Mouse (Mus musculus): ENCODE results near the gene Cldn10. TPM values are rescaled to one million over a fixed set of nuclear protein-coding genes. Genes with fewer than 3 reads are reported as not detected.
"Not testable (repeated sequence)": the region's sequence is repeated elsewhere in the genome, so short reads cannot be mapped to it uniquely, and the experiment has no call there.

The Cldn10 gene
- polyA plus RNA-seq (2012; rRNA removed), result 28.5 and 32.5 TPM in 2 replicates

DNA sequence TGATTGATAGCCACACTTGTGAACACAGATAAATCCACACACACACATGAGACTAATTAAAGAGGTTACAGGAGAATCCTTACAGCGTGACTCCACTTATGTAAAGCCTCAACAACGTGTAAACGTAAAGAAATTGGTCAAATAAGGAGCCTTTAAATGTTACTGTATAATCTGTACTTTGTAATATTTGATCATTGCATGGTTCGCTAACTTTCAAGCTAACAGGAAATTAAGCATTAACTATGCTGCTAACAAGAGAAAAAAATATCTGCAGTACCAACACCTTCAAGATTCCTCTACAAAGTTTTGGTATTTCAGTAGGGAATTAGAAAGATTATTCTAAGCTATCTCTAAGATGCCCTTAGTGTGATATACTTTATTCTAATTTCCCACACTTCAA lies at the start of gene Cldn10:
Gene Cldn10 (plus strand): TSS at position 288 of the 400 bp plus-strand sequence.
- DNase-seq (ENCODE audit: extremely low spot score in 1 of 2, low spot score in 1 of 2), result no peak

DNA sequence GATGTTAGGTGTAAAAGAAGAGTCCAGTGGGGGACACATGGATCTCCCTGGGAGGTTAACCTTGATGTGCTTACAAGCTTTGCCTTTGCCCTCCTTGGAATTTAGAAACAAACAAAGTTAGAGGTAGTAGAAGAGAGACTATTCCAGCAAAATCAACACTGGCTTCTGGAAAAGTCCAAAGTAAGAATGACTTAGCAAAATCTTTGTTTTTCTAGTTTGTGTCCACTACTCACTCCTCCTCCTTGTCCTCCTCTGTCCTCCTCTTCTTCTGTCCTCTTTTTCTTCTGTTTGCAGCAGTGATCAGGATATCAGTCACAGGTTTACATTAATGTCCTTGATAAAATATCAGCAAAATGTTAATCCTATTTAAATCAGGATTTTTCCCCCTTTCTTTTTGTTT lies 45.9 kb upstream of the Cldn10 start:
- no peak for DNase-seq (ENCODE audit: extremely low spot score in 1 of 2, low spot score in 1 of 2)

DNA sequence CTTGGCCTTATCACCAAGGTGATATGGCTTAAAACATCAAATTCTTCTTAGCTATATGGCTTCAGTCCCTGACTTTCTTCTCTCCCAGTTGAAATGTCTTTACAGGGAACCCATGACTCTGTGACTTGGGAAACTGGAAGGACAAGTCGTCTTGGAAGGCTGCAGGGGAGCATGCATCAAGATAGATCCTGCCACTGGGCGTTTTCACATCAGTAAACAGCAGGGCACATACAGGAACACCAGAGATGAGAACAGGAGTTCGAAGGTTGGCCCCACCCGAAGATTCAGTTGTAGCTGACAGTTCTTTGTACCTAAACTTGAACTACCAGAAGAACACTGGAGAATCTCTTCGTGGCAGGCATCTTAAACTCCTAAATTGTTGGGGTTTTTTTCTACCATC lies 44.8 kb upstream of the Cldn10 start:
- no peak for DNase-seq (ENCODE audit: extremely low spot score in 1 of 2, low spot score in 1 of 2)

DNA sequence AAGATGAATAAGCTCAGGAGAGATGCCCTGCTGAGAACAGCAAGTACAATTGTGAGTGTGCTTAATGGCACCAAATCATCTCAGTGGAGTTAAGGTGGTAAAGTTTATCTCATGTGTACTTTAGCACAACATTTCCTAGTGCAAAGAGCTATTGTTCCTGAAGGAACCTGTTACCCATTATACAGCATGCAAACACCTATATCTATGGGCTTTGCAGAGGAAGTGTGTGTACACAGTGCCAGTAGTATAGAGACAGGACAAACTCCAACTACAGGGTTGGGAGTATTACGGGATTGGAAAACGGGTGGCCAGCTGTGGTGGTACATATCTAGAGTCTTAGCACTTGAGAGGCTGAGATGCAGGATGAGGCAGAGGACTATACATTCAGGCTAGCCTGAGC lies 38.6 kb upstream of the Cldn10 start:
- DNase-seq (ENCODE audit: extremely low spot score in 1 of 2, low spot score in 1 of 2), result no peak

DNA sequence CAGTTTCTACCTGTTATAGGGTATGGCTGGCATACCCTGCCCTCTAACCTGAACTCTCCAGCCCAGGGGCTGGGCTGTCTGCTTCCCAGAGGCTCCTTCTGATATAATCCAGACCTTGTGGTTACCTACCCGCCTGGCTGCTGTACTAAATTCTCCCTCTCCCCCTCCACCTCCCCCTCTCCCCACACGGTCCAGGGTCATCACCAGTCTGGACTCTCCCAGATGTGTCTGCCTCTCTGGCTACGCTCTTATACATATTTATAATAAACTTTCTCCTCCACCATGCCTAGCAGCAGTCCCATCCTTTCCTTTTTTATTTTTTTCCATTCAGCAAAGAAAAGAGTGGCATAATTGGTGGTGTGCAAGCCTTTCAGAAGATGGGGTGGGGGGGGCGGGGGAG lies 38.0 kb upstream of the Cldn10 start:
- no peak for DNase-seq (ENCODE audit: extremely low spot score in 1 of 2, low spot score in 1 of 2)

GRCm38 (mm10) chr14:118750505-118751192 lies 37.1 kb upstream of the Cldn10 start:
- peak in 1 of 2 experiments; percentile 51 for DNase-seq (ENCODE audit: extremely low spot score in 1 of 2, low spot score in 1 of 2)

DNA sequence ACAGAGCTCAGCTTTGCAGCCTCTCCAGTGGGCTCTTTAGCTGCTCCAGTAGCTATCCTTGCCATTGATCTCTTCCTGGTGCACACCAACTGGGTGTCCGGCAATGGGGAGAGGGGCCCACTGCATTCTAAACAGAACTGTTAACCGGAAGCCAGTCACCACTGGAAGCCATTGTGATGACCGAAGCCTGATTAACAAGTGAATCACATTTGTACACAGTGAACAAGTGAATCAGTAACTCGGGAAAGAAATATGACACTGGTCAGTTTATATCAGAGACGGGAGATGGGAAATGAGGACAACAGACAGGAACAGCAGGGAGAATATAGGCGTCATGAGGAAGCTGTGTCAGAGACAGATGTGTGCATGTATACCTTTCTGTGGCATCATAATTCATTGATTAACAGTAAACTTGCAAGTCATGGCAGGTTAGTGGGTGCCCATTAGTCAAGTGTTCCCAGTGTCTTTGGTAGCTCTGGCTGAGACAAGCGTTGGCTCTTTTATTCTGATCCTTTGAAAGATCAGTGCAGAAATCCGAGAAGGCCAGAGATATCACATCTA lies 36.4 kb upstream of the Cldn10 start:
- no peak for DNase-seq (ENCODE audit: extremely low spot score in 1 of 2, low spot score in 1 of 2)

GRCm38 (mm10) chr14:118756015-118756414 lies 31.7 kb upstream of the Cldn10 start:
- DNase-seq (ENCODE audit: extremely low spot score in 1 of 2, low spot score in 1 of 2), result peak; percentile 14 to 31

- no peak for DNase-seq (ENCODE audit: extremely low spot score in 1 of 2, low spot score in 1 of 2)
Measured at GRCm38 (mm10) chr14:118756566-118756965, 31.1 kb upstream of the Cldn10 start.

- DNase-seq (ENCODE audit: extremely low spot score in 1 of 2, low spot score in 1 of 2), result not testable (repeated sequence)
Measured at GRCm38 (mm10) chr14:118763362-118763761, 24.3 kb upstream of the Cldn10 start.

- DNase-seq (ENCODE audit: extremely low spot score in 1 of 2, low spot score in 1 of 2), result no peak
Measured at GRCm38 (mm10) chr14:118763917-118764495, 23.7 kb upstream of the Cldn10 start.

GRCm38 (mm10) chr14:118765306-118765705 lies 22.4 kb upstream of the Cldn10 start:
- DNase-seq (ENCODE audit: extremely low spot score in 1 of 2, low spot score in 1 of 2), result no peak

DNA sequence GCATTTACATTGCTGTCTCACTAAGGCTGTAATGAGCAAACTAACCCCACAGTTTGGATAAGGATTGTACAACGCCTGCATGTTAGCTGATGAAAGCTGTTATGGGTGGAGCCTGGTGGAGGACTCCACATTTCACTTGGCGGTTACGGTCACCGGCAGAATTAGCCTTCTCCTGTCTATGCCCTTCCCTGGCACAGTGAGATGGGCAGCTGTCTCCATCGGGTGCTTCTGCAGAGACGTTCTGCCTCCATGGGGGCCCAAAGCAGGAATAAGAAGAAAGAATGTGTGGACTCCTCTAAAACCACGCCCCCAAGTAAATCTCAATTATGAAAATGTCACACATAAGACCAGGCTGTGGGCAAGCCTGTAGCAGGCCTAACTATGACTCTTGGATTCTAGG lies 21.8 kb upstream of the Cldn10 start:
- no peak for DNase-seq (ENCODE audit: extremely low spot score in 1 of 2, low spot score in 1 of 2)

- DNase-seq (ENCODE audit: extremely low spot score in 1 of 2, low spot score in 1 of 2), result no peak
Measured at GRCm38 (mm10) chr14:118766368-118766767, 21.3 kb upstream of the Cldn10 start.

- peak; percentile 57 to 89 for DNase-seq (ENCODE audit: extremely low spot score in 1 of 2, low spot score in 1 of 2)
Measured at GRCm38 (mm10) chr14:118767673-118768353, 19.9 kb upstream of the Cldn10 start.

DNA sequence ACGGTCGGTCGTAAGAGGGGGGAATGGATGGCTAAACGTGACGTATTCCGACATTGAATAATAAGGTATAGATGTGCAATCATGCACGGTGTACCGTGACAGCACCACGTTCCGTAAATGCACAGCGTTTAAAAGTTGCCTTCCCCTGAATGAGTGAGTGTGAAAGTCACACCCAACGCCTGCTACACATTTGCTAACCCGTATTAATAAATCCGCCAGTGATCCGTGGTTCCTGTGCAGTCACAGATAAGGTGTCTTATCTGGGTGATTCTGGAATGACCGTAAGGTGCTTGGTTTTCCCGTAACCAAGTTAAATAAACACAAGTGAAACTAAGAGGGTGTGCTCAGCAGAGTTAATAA lies 19.4 kb upstream of the Cldn10 start:
- no peak for DNase-seq (ENCODE audit: extremely low spot score in 1 of 2, low spot score in 1 of 2)

DNA sequence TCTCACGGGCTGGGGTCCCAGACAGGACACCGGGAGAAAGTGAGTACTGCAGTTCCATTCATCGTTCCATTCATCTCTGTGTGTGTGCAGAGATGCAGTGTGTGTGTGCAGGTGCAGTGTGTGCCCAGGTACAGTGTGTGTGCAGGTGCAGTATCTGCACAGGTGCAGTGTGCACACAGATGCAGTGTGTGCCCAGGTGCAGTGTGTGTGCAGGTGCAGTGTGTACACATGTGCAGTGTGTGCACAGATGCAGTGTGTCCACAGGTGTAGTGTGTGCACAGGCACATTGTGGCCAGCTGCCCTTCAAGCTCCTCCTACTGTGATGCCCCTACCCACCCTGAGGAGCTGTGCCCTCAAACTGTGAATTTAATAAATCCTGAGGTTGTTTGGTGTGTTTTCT lies 14.0 kb upstream of the Cldn10 start:
- DNase-seq (ENCODE audit: extremely low spot score in 1 of 2, low spot score in 1 of 2), result no peak

- DNase-seq (ENCODE audit: extremely low spot score in 1 of 2, low spot score in 1 of 2), result no peak
Measured at GRCm38 (mm10) chr14:118774507-118775428, 12.9 kb upstream of the Cldn10 start.

- DNase-seq (ENCODE audit: extremely low spot score in 1 of 2, low spot score in 1 of 2), result no peak
Measured at GRCm38 (mm10) chr14:118775554-118775953, 12.2 kb upstream of the Cldn10 start.

DNA sequence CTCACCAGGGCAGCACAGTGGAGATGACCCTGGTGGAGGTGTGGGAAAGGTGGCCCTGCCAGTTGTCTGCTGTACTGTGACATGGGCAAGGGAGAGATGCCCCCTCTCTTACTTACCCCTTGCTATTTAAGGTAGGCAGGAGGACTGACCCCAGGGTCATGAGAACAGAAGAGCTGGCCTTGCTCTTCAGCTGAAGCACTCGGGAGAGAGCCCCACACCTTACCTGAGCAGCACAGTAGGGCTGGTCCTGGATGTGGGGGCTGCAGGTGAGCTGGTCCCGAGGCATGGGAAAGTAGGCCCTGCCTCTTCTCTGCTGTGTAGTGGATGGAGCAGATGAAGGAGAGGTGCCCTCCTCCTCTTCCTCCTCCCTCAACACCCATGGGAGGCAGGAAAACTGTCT lies 11.3 kb upstream of the Cldn10 start:
- DNase-seq (ENCODE audit: extremely low spot score in 1 of 2, low spot score in 1 of 2), result no peak

DNA sequence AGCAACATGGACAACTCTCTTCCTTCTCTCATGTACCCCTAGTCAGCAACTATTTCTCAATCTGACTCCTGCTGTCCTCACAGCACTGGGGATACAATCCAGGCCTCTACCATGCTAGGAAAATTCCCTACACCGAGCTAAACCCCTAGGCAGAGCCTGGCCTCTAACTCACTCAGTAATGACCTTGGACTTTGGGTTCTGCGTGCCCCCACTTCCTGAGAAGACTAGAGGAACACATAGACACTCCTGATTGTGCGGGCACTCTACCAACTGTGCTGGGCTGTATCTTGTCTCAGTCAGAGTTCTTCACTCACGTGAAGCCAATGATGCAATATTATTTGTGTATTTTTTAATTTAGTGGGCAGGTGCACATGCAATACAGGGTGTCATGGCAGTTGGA lies 10.2 kb upstream of the Cldn10 start:
- no peak for DNase-seq (ENCODE audit: extremely low spot score in 1 of 2, low spot score in 1 of 2)
